Mouse (Mus musculus) forebrain, embryonic 16.5 days (tissue): ENCODE measurements around the gene Tm4sf5. TPM values are rescaled to one million over a fixed set of nuclear protein-coding genes. Genes with fewer than 3 reads are reported as not detected.
"Not testable (repeated sequence)": the region's sequence is repeated elsewhere in the genome, so short reads cannot be mapped to it uniquely, and the experiment has no call there.

ENCODE experiments used
- ATAC-seq: fragments of 200-750 bp; cut with Nextera tagmentation; 2 replicates; pipeline ENCODE4 v1.8.0; 2017; ENCODE audit warnings: mild to moderate bottlenecking, moderate library complexity
- H3K27ac ChIP-seq: fragments of 300-500 bp; sonication (generic); 2 replicates; pipeline ENCODE4 v1.5.1; 2014; ENCODE audit warnings: low read length, control low read depth
- H3K27me3 ChIP-seq: fragments of 300-500 bp; sonication (generic); replicated peaks from 2 replicates; pipeline ENCODE4 v1.6.1; 2014; ENCODE audit warnings: low read length; ENCODE audit not compliant: control insufficient read depth, insufficient read depth
- H3K36me3 ChIP-seq: fragments of 300-500 bp; sonication (generic); 2 replicates; pipeline ENCODE4 v1.6.1; 2014; ENCODE audit not compliant: control insufficient read depth, insufficient read depth
- H3K4me1 ChIP-seq: fragments of 300-500 bp; sonication (generic); replicated peaks from 2 replicates; pipeline ENCODE4 v1.6.1; 2014; ENCODE audit warnings: low read length; ENCODE audit not compliant: control insufficient read depth, insufficient read depth
- H3K4me2 ChIP-seq: fragments of 300-500 bp; sonication (generic); 2 replicates; pipeline ENCODE4 v1.6.1; 2014; ENCODE audit warnings: mild to moderate bottlenecking, low read length, control low read depth
- H3K4me3 ChIP-seq: fragments of 300-500 bp; sonication (generic); replicated peaks from 2 replicates; pipeline ENCODE4 v1.5.1; 2014; ENCODE audit warnings: mild to moderate bottlenecking, low read length, control low read depth
- H3K9ac ChIP-seq: fragments of 300-500 bp; sonication (generic); replicated peaks from 2 replicates; pipeline ENCODE4 v1.6.1; 2014; ENCODE audit warnings: low read depth, low read length, control low read depth
- H3K9me3 ChIP-seq: fragments of 300-500 bp; sonication (generic); 2 replicates; pipeline ENCODE4 v1.6.1; 2016; ENCODE audit warnings: low read length; ENCODE audit not compliant: control insufficient read depth
- WGBS: fragments of 180-500 bp; shearing (Covaris S2); extraction: QIAGEN DNeasy Blood & Tissue Kit; methylation state at CpG from one replicate; pipeline ENCODE4 v1.1.7; 2014; 5-methylcytosine and 5-hydroxymethylcytosine counted together
- polyA plus RNA-seq: library from polyadenylated mRNA; unstranded; fragments of >200 nt; fragmentation: Nextera tagmentation; extraction: Ambion mirVana; gene quantifications from 2 replicates; pipeline ENCODE4 v1.2.1, GENCODE M21; 2015

The Tm4sf5 gene
- polyA plus RNA-seq, 1 experiment from 2014 or later = 3.4 TPM

DNA sequence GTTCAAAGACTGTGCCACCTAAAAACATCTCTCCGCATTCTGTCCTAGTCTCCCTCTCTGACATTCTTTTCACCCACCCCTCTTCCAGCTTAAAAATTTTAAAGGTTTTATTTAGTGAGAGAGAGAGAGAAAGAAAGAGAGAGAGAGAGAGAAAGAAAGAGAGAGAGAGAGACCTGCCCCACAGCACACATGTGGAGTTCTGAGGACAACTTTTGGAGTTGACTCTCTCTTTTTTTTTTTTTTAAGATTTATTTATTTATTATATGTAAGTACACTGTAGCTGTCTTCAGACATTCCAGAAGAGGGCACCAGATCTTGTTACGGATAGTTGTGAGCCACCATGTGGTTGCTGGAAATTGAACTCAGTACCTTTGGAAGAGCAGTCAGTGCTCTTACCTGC, 26.0 kb downstream of the Tm4sf5 start:
- not testable (repeated sequence) for H3K27ac ChIP-seq, H3K4me1 ChIP-seq, H3K4me2 ChIP-seq, ATAC-seq, H3K9ac ChIP-seq, H3K4me3 ChIP-seq, H3K9me3 ChIP-seq, H3K27me3 ChIP-seq
- H3K36me3 ChIP-seq = peaks cover 18% of the 10 kb centered on the region
- WGBS = 84% methylated on average over 2 of the region's 2 CpGs

DNA sequence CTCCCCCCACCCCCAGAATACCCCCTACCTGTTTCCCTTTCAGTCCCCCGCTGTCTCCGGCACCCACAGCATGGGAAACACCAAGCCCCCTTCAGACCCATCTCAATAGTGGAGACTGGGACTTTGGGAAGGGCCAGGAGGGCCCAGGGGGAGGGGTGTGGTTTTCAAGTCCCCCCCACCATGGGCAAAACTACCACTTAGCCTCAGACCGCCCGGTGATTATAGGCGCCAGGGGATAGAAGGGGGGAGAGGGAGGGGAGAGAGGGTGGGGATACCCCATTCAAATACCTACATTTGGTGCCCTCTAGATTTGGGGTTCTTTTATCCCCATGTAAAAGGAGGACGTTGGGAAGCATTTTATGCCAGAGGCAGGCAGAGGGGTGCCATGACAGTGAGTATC, 27.8 kb downstream of the Tm4sf5 start, which contains the start of gene Gm40193:
TSS of gene Gm40193 (minus strand) at position 101 of the 400 bp plus-strand sequence.
- no peaks in the 10 kb centered on the region for H3K4me1 ChIP-seq
- no peak within 1 kb of the TSS for H3K27ac ChIP-seq
- no peaks in the 10 kb centered on the region for H3K9me3 ChIP-seq
- ATAC-seq = no peak
- H3K36me3 ChIP-seq = peaks cover 5% of the 10 kb centered on the region; the same call in 1 of the 2 replicates
- no peaks in the 10 kb centered on the region for H3K27me3 ChIP-seq
- H3K4me2 ChIP-seq = no peak within 1 kb of the TSS
- no peak within 1 kb of the TSS for H3K4me3 ChIP-seq
- WGBS = 78% methylated on average over 6 of the region's 6 CpGs
- H3K9ac ChIP-seq = no peak within 1 kb of the TSS

DNA sequence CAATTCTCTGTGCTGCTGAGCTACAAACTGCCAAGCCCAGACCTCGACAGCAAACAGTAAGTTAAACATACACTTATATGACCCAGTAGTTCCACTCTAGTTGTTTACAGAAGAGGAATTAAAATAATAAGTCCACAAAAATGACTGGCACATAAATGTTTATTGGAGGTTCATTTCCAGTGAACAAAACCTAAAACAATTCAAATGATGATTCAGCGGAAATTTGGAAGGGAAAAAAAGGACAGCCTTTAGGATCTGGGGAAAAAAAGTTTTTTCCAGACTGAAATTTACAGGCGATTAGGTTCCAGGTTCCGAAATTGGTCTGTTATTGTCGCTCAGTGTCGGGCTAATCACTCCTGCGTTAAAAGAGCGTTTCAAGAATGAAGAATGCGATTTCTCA, 34.4 kb downstream of the Tm4sf5 start:
- H3K4me3 ChIP-seq = peak overlapping the region; percentile 56
- peak; percentile 23; the same call in 1 of the 2 replicates for ATAC-seq
- peaks cover 11% of the 10 kb centered on the region for H3K4me1 ChIP-seq
- H3K27me3 ChIP-seq = peaks cover 3% of the 10 kb centered on the region; the same call in 1 of the 2 replicates
- H3K9ac ChIP-seq = peak overlapping the region; percentile 55; the same call in 1 of the 2 replicates
- no peaks in the 10 kb centered on the region for H3K36me3 ChIP-seq
- WGBS = 11% methylated on average over 9 of the region's 9 CpGs
- no peak overlapping the region for H3K27ac ChIP-seq
- H3K4me2 ChIP-seq = peak overlapping the region; percentile 69
- H3K9me3 ChIP-seq = no peaks in the 10 kb centered on the region

DNA sequence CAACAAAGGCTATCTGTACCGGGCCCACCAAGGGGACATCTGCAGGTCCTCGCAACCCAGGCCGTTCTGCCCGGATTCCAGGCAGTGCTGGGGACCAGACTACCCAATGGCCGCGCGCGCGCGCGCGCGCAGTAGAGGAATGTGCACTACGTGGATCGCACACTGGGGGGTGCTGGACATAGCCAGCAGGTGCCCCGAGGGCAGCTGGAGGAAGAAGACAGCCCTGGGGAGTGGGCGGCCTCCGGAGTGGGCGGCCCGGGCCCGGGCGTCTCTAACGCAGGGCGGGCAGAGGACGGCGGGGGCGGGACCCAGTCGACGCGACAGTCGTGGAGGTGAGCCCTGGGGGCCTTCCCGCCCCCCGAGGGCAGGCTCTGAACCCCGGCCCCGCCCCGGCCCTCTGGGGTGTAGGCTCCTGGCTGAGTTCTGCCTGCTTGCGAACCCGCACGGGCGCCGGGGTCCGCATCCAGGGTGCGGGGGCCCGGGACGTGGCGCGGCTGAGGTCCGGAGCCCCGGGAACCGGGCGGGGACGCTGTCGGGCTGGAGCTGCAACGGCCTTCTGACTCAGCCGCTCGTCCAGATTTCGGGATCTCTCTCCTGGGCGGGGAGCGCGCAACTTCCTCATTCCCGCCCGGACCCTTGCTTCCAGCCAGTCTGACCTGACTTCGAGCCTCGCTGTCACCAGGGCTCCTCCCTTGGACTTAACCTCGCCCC, 35.0 kb downstream of the Tm4sf5 start, which contains the start of gene Pld2:
TSS of gene Pld2 (plus strand) at position 188 of the 711 bp plus-strand sequence.
- Histone ChIP-seq H3K36me3 (no peaks in the 10 kb centered on the region), H3K4me3 (peak within 1 kb of the TSS; percentile 56), H3K9ac (peak within 1 kb of the TSS; percentile 55), H3K4me2 (peak within 1 kb of the TSS; percentile 69), H3K27me3 (peaks cover 3% of the 10 kb centered on the region; the same call in 1 of the 2 replicates), H3K27ac (no peak within 1 kb of the TSS), H3K9me3 (no peaks in the 10 kb centered on the region), H3K4me1 (peaks cover 11% of the 10 kb centered on the region)
- ATAC-seq = peak; percentile 85
- WGBS = under 1% methylated on average over 61 of the region's 65 CpGs

DNA sequence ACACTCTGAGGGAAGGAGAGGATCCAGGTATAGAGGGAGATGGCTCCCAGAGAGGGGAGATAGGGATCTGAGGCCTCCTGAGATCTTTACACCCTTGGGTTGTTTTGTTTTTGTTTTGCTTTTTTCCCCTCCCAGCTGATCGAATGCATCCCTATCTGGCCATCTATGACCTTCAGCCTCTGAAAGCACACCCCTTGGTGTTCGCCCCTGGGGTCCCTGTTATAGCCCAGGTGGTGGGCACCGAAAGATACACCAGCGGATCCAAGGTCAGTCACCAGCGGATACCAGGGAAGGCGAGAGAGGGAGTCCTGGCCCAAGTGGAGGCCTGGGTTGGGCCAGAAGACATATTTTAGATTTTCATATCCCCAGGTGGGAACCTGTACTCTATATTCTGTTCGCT, 35.9 kb downstream of the Tm4sf5 start:
- H3K9me3 ChIP-seq = no peaks in the 10 kb centered on the region
- H3K27me3 ChIP-seq = peaks cover 3% of the 10 kb centered on the region; the same call in 1 of the 2 replicates
- peaks cover 11% of the 10 kb centered on the region for H3K4me1 ChIP-seq
- H3K4me2 ChIP-seq = peak overlapping the region; percentile 69
- no peak overlapping the region for H3K27ac ChIP-seq
- H3K4me3 ChIP-seq = peak overlapping the region; percentile 56
- peak overlapping the region; percentile 55; the same call in 1 of the 2 replicates for H3K9ac ChIP-seq
- 92% methylated on average over 7 of the region's 7 CpGs for WGBS
- no peak for ATAC-seq
- H3K36me3 ChIP-seq = no peaks in the 10 kb centered on the region

DNA sequence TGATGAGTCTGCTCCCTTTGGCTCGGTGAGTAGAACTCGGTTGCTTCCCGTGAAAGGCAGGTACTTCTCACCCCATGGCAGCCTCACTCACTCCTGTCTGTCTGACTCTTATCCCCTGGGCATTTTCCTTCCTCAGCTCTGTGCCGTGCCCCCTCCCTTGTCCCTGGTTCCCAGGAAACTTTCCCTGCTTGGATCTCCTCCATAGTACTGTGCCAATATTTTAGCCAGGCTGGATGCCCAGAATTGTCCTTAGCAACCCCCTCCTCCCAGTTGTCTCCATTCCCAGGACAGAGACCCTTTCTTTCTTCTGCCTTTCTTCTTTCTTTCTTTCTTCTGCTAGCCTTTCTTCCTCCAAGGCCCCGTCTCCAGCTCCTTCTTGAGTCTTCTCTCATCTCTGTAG, 36.4 kb downstream of the Tm4sf5 start:
- H3K4me3 ChIP-seq = no peak overlapping the region
- H3K27ac ChIP-seq = no peak overlapping the region
- no peak overlapping the region for H3K9ac ChIP-seq
- WGBS = 52% methylated on average over 5 of the region's 5 CpGs
- H3K9me3 ChIP-seq = no peaks in the 10 kb centered on the region
- peaks cover 3% of the 10 kb centered on the region; the same call in 1 of the 2 replicates for H3K27me3 ChIP-seq
- no peak for ATAC-seq
- no peak overlapping the region for H3K4me2 ChIP-seq
- H3K36me3 ChIP-seq = no peaks in the 10 kb centered on the region
- H3K4me1 ChIP-seq = peaks cover 11% of the 10 kb centered on the region

DNA sequence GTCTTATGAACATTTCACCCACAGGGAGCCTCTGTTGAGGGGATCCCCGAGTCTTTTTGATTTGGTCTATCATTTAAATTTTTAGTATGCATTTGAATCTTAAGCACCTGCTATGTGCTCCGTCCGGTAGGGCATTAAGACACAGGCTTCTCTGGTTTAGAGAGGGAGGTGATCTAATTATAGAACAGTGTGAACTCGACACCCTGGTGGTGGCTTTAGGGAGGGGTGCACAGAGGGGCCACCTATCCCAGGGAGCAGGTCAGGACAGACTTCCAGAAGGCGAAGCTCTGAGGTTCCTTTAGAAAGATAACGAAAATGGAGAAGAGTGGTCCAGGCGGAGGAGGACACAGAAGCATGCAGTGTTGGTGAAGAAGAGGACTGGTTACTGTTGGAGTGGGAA, 39.5 kb downstream of the Tm4sf5 start:
- no peak overlapping the region for H3K4me2 ChIP-seq
- 73% methylated on average over 7 of the region's 7 CpGs for WGBS
- no peaks in the 10 kb centered on the region for H3K36me3 ChIP-seq
- no peak for ATAC-seq
- no peak overlapping the region for H3K4me3 ChIP-seq
- H3K9me3 ChIP-seq = no peaks in the 10 kb centered on the region
- peaks cover 11% of the 10 kb centered on the region for H3K4me1 ChIP-seq
- peaks cover 3% of the 10 kb centered on the region; the same call in 1 of the 2 replicates for H3K27me3 ChIP-seq
- no peak overlapping the region for H3K9ac ChIP-seq
- H3K27ac ChIP-seq = no peak overlapping the region

DNA sequence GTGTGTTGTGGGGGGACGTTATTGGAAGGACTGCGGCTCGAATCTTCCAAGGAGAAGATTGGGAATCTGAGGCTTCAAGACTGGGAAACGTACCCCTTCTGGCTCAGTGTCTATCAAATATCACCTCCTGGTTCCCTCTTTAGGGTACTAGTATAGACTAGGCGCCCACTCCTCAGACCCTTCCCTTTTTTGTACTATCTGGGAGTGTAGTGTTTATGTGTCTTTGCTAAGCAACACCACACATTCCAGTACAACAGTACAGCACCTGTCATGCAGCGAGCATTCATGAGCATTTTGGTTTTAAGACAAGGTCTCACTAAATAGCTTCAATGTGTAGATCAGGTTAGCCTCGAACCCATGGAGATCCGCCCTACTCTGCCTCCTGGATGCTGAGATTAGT, 46.5 kb downstream of the Tm4sf5 start:
- ATAC-seq = no peak
- no peaks in the 10 kb centered on the region for H3K4me1 ChIP-seq
- WGBS = 81% methylated on average over 8 of the region's 8 CpGs

DNA sequence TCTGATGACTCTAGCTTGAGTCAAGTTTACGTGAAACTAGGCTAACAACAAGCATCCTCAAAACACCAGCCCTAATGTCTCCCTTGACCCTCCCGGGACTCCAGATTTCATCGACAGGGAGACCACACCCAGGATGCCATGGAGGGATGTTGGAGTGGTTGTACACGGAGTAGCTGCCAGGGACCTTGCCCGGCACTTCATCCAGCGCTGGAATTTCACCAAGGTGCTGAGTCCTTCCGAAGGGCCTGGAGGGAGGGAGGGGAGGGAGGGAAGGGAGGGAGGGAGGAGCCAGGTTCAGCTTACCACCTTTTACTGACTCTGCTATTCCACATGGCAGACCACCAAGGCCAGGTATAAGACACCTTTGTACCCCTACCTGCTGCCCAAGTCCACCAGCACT, 48.9 kb downstream of the Tm4sf5 start:
- Histone ChIP-seq H3K4me3 (no peak overlapping the region), H3K27ac (no peak overlapping the region), H3K4me2 (no peak overlapping the region), H3K4me1 (no peaks in the 10 kb centered on the region), H3K27me3 (0 out of 2 replicates have a peak, but pooled peaks cover 2% of the 10 kb centered on the region), H3K36me3 (no peaks in the 10 kb centered on the region), H3K9me3 (no peaks in the 10 kb centered on the region), H3K9ac (no peak overlapping the region)
- 28% methylated on average over 7 of the region's 7 CpGs for WGBS
- ATAC-seq = no peak

More for the DNA sequence above, 46.5 kb downstream of the Tm4sf5 start:
- Histone ChIP-seq H3K36me3 (no peaks in the 10 kb centered on the region), H3K9ac (no peak overlapping the region), H3K27me3 (0 out of 2 replicates have a peak, but pooled peaks cover 2% of the 10 kb centered on the region), H3K4me3 (no peak overlapping the region), H3K27ac (no peak overlapping the region), H3K9me3 (no peaks in the 10 kb centered on the region), H3K4me2 (no peak overlapping the region)
